Mouse (Mus musculus) intestine, postnatal 0 days (tissue): ENCODE measurements around the gene Dscam. TPM values are rescaled to one million over a fixed set of nuclear protein-coding genes. Genes with fewer than 3 reads are reported as not detected.

ENCODE experiments used
- ATAC-seq: fragments of 200-750 bp; cut with Nextera tagmentation; 2 replicates; pipeline ENCODE4 v1.8.0; 2017; ENCODE audit warnings: mild to moderate bottlenecking, moderate TSS enrichment, moderate library complexity
- H3K27ac ChIP-seq: fragments of 300-500 bp; sonication (generic); 2 replicates; pipeline ENCODE4 v1.5.1; 2014; ENCODE audit warnings: mild to moderate bottlenecking, low read depth, low read length, moderate library complexity
- H3K27me3 ChIP-seq: fragments of 300-500 bp; sonication (generic); replicated peaks from 2 replicates; pipeline ENCODE4 v1.6.1; 2014; ENCODE audit warnings: low read length, mixed read lengths; ENCODE audit not compliant: control insufficient read depth, insufficient read depth
- H3K36me3 ChIP-seq: fragments of 300-500 bp; sonication (generic); 2 replicates; pipeline ENCODE4 v1.6.1; 2014; ENCODE audit warnings: mild to moderate bottlenecking, moderate library complexity; ENCODE audit not compliant: control insufficient read depth, insufficient read depth
- H3K4me1 ChIP-seq: fragments of 300-500 bp; sonication (generic); replicated peaks from 2 replicates; pipeline ENCODE4 v1.6.1; 2014; ENCODE audit warnings: antibody characterized with exemption, low read length, mixed read lengths; ENCODE audit not compliant: control insufficient read depth, insufficient read depth
- H3K4me2 ChIP-seq: fragments of 300-500 bp; sonication (generic); replicated peaks from 2 replicates; pipeline ENCODE4 v1.6.1; 2014; ENCODE audit warnings: low read depth, mild to moderate bottlenecking, moderate library complexity
- H3K4me3 ChIP-seq: fragments of 300-500 bp; sonication (generic); 2 replicates; pipeline ENCODE4 v1.5.1; 2014; ENCODE audit warnings: low read depth, low read length
- H3K9ac ChIP-seq: fragments of 300-500 bp; sonication (generic); 2 replicates; pipeline ENCODE4 v1.6.1; 2014; ENCODE audit warnings: mild to moderate bottlenecking, low read depth, low read length
- H3K9me3 ChIP-seq: fragments of 300-500 bp; sonication (generic); 2 replicates; pipeline ENCODE4 v1.6.1; 2016; ENCODE audit warnings: mixed run types; ENCODE audit not compliant: control insufficient read depth
- CTCF ChIP-seq: sonication (generic); IDR thresholded peaks from 2 replicates; pipeline ENCODE4 v1.5.1; 2016; ENCODE audit warnings: low read depth, mild to moderate bottlenecking, control low read depth, antibody characterized with exemption, moderate library complexity
- WGBS: fragments of 180-500 bp; shearing (Covaris S2); extraction: QIAGEN DNeasy Blood & Tissue Kit; methylation state at CpG from one replicate; pipeline ENCODE4 v1.1.7; 2014; 5-methylcytosine and 5-hydroxymethylcytosine counted together
- polyA plus RNA-seq: library from polyadenylated mRNA; unstranded; fragments of >200 nt; fragmentation: Nextera tagmentation; extraction: Ambion mirVana; gene quantifications from 2 replicates; pipeline ENCODE4 v1.2.1, GENCODE M21; 2015

Dscam gene
- polyA plus RNA-seq, 1 experiment from 2014 or later, result 0.25 TPM

- ATAC-seq, result no peak
- no peak for TF ChIP-seq CTCF
Observed at GRCm38 (mm10) chr16:97166166-97166565, 4.4 kb downstream of the Dscam start.

GRCm38 (mm10) chr16:97165444-97166121 is 5.0 kb downstream of the Dscam start:
- no peaks in the 10 kb centered on the region for H3K4me1 ChIP-seq
- H3K4me3 ChIP-seq, result peak overlapping the region; percentile 31
- peak; percentile 96 for ATAC-seq
- no peaks in the 10 kb centered on the region for H3K36me3 ChIP-seq
- no peaks in the 10 kb centered on the region for H3K9me3 ChIP-seq
- peak overlapping the region; percentile 7; the same call in 1 of the 2 replicates for H3K9ac ChIP-seq
- H3K27me3 ChIP-seq, result peaks cover 31% of the 10 kb centered on the region
- H3K4me2 ChIP-seq, result peak overlapping the region; percentile 73
- no peak overlapping the region for H3K27ac ChIP-seq
- TF ChIP-seq CTCF, result peak; percentile 84
- WGBS, result under 1% methylated on average over 21 of the region's 21 CpGs

More at GRCm38 (mm10) chr16:97166166-97166565, 4.4 kb downstream of the Dscam start:
- Histone ChIP-seq H3K4me1 (no peaks in the 10 kb centered on the region), H3K9ac (no peak overlapping the region), H3K36me3 (no peaks in the 10 kb centered on the region), H3K9me3 (no peaks in the 10 kb centered on the region), H3K27ac (no peak overlapping the region), H3K4me3 (peak overlapping the region; percentile 31; the same call in 1 of the 2 replicates), H3K4me2 (peak overlapping the region; percentile 73), H3K27me3 (peaks cover 37% of the 10 kb centered on the region)
- WGBS, result 32% methylated on average over 2 of the region's 2 CpGs

GRCm38 (mm10) chr16:97158279-97158678 is 12.3 kb downstream of the Dscam start:
- 71% methylated on average over 4 of the region's 4 CpGs for WGBS
- no peaks in the 10 kb centered on the region for H3K9me3 ChIP-seq
- no peak overlapping the region for H3K4me3 ChIP-seq
- no peaks in the 10 kb centered on the region for H3K36me3 ChIP-seq
- no peak for TF ChIP-seq CTCF
- ATAC-seq, result no peak
- no peak overlapping the region for H3K9ac ChIP-seq
- H3K4me2 ChIP-seq, result no peak overlapping the region
- no peak overlapping the region for H3K27ac ChIP-seq
- no peaks in the 10 kb centered on the region for H3K27me3 ChIP-seq
- H3K4me1 ChIP-seq, result no peaks in the 10 kb centered on the region

GRCm38 (mm10) chr16:97144544-97145194 is 25.9 kb downstream of the Dscam start:
- Histone ChIP-seq H3K4me3 (no peak overlapping the region), H3K36me3 (no peaks in the 10 kb centered on the region), H3K27me3 (no peaks in the 10 kb centered on the region), H3K4me2 (no peak overlapping the region), H3K4me1 (no peaks in the 10 kb centered on the region), H3K27ac (no peak overlapping the region), H3K9ac (no peak overlapping the region), H3K9me3 (no peaks in the 10 kb centered on the region)
- ATAC-seq, result no peak
- TF ChIP-seq CTCF, result no peak
- WGBS, result 73% methylated on average over 12 of the region's 12 CpGs

- no peak overlapping the region for H3K27ac ChIP-seq
- H3K36me3 ChIP-seq, result no peaks in the 10 kb centered on the region
- 72% methylated on average over 1 of the region's 1 CpGs for WGBS
- no peak overlapping the region for H3K9ac ChIP-seq
- no peaks in the 10 kb centered on the region for H3K9me3 ChIP-seq
- no peak for ATAC-seq
- no peaks in the 10 kb centered on the region for H3K4me1 ChIP-seq
- no peaks in the 10 kb centered on the region for H3K27me3 ChIP-seq
- H3K4me3 ChIP-seq, result no peak overlapping the region
- no peak for TF ChIP-seq CTCF
- H3K4me2 ChIP-seq, result no peak overlapping the region
Observed at GRCm38 (mm10) chr16:97141943-97142342, 28.6 kb downstream of the Dscam start.

GRCm38 (mm10) chr16:97135003-97135827 is 35.3 kb downstream of the Dscam start:
- H3K27ac ChIP-seq, result no peak overlapping the region
- 80% methylated on average over 10 of the region's 10 CpGs for WGBS
- no peaks in the 10 kb centered on the region for H3K9me3 ChIP-seq
- no peaks in the 10 kb centered on the region for H3K4me1 ChIP-seq
- TF ChIP-seq CTCF, result no peak
- no peak overlapping the region for H3K4me2 ChIP-seq
- H3K4me3 ChIP-seq, result no peak overlapping the region
- no peaks in the 10 kb centered on the region for H3K27me3 ChIP-seq
- H3K36me3 ChIP-seq, result no peaks in the 10 kb centered on the region
- no peak for ATAC-seq
- H3K9ac ChIP-seq, result no peak overlapping the region
